Mouse (Mus musculus): ENCODE results near the gene Slc30a1. TPM values are rescaled to one million over a fixed set of nuclear protein-coding genes. Genes with fewer than 3 reads are reported as not detected.
A peak's percentile ranks its signal among the peaks of the same experiment; 100 is the strongest.

Slc30a1 gene
- total RNA-seq, 2 experiments from 2014 or later = 5.8 to 6.4 TPM

DNA sequence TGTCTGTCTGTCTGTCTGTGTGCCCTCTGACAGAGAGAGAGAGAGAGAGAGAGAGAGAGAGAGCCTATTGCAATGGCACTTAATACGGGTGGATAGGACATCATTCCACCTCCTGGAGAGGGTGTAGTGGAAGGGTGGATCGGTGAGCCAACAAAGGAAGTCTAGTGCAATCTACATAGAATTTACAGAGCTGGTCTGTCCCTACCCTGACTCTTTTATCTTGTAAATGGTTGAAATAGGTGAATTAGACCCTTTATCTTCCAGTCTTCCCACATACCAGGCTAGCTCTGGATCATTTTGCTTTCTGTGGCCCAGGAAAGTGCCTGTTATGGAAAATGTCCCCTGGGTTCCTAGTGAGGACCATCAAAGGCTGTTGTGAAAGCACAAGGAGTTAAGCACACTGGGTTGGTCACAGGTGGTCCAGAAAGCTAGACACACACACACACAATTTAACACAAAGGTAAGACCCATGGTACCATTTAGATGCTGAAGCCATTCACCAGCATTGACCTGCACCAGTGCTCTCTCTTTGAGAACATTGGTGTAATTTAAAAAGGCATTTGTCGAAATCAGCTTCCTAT is 24.0 kb downstream of the Slc30a1 start:
- DNase-seq = no peak
- no peak for TF ChIP-seq CTCF (IDR thresholded peaks at IDR 0.05)
- Histone ChIP-seq H3K4me3 (no peak overlapping the region), H3K27ac (no peak overlapping the region)
- intact Hi-C loops (cut with DNase I) = no loop called here

DNA sequence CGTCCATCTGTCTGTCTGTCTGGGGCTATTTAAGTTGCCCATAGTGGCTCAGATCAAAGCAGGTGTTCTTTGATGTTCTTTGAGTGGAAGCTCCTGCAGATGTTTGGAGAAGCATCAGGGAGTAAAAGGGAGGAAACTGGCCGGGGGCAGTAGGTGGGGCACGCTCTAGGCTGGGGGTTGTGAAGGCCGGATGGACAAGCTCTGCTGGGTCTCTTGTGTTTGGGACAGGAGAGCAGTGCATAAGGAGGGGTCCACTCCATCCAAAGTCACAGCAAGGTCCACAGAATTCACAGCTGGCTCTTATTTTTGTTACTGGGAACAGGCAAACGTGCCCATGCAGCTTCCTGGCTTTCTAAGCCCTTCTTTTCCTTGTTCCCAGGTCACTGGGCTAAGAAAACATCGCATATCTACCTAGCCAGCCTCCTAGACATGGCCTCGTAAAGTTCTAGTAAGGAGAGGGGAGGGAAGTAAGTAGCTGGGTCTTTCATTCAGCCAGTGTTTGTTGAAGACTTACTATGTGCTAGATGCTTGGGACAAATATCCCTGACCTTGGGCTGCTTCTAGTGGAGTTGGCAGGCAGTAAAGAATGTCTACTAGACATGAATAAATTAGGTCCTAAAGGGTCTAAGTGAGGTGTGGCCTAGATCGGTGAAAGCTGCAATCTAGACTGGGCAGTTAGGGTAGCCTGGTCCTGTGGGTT is 25.9 kb downstream of the Slc30a1 start:
- intact Hi-C loops (cut with DNase I) = no loop called here
- Histone ChIP-seq H3K27ac (no peak overlapping the region), H3K4me3 (no peak overlapping the region)
- no peak for TF ChIP-seq CTCF (IDR thresholded peaks at IDR 0.05)
- DNase-seq = peak; percentile 11

GRCm38 (mm10) chr1:191932986-191933632 is 26.5 kb downstream of the Slc30a1 start:
- Histone ChIP-seq H3K4me3 (no peak overlapping the region), H3K27ac (no peak overlapping the region)
- intact Hi-C loops (cut with DNase I) = no loop called here
- TF ChIP-seq CTCF (IDR thresholded peaks at IDR 0.05) = no peak
- DNase-seq = peak; percentile 0

GRCm38 (mm10) chr1:191943638-191944037 is 37.1 kb downstream of the Slc30a1 start:
- intact Hi-C loops (cut with DNase I) = no loop called here
- H3K4me3 ChIP-seq = no peak overlapping the region
- DNase-seq = peak; percentile 7
- TF ChIP-seq CTCF (IDR thresholded peaks at IDR 0.05) = no peak
- peak overlapping the region; percentile 38; the same call in 1 of the 2 replicates for H3K27ac ChIP-seq

GRCm38 (mm10) chr1:191945341-191945740 is 38.8 kb downstream of the Slc30a1 start:
- intact Hi-C loops (cut with DNase I) = no loop called here
- Histone ChIP-seq H3K4me3 (no peak overlapping the region), H3K27ac (peak overlapping the region; percentile 59; the same call in 1 of the 2 replicates)
- TF ChIP-seq CTCF (IDR thresholded peaks at IDR 0.05) = no peak
- DNase-seq = peak; percentile 11

GRCm38 (mm10) chr1:191945756-191946155 is 39.2 kb downstream of the Slc30a1 start:
- intact Hi-C loops (cut with DNase I) = no loop called here
- no peak for TF ChIP-seq CTCF (IDR thresholded peaks at IDR 0.05)
- no peak overlapping the region for H3K4me3 ChIP-seq
- DNase-seq = peak; percentile 17
- H3K27ac ChIP-seq = peak overlapping the region; percentile 59

DNA sequence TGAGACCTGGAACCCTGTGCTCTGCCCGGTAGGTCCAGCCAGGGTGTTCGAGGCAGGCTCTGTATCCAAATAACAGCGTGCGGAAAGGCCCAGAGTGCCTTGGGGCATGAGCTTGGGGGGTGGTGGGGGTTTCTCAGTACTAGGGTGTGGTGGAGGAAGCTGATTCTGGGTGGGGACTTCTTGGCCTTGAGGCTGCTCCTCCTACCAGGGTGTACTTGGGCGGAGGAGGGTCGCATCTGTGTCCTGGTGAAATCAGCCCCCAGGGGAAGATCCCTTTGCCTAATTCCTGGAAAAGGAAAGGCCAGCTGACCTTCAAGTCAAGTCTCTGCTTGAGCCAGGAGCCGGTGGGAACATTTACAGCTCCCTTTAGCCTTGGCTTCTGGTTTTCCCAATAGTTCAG is 39.7 kb downstream of the Slc30a1 start:
- peak; percentile 42 for DNase-seq
- intact Hi-C loops (cut with DNase I) = no loop called here

DNA sequence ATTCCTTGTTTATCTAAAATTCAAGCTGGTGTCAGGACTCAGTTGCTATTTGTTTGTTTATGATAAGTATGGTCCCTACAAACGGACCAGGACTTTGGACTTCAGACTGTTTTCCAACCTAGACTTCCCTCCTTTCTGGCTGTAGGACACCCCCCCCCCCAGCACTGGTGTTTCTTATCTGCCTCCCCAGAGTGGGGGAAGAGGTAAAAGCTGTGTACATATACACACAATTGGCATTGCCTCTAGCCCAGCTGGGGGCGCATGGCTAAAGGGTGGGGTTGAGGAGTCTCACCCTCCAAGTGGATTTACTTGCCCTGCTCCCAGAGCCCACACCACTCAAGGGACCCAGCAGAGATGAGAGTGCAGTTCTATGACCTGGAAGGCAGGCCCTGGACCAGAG is 40.3 kb downstream of the Slc30a1 start:
- TF ChIP-seq CTCF (IDR thresholded peaks at IDR 0.05) = no peak
- Histone ChIP-seq H3K4me3 (no peak overlapping the region), H3K27ac (peak overlapping the region; percentile 59)
- intact Hi-C loops (cut with DNase I) = no loop called here
- peak; percentile 8 for DNase-seq

More for the DNA sequence above, 39.7 kb downstream of the Slc30a1 start:
- peak overlapping the region; percentile 59 for H3K27ac ChIP-seq
- H3K4me3 ChIP-seq = no peak overlapping the region
- no peak for TF ChIP-seq CTCF (IDR thresholded peaks at IDR 0.05)

GRCm38 (mm10) chr1:191947796-191948195 is 41.2 kb downstream of the Slc30a1 start:
- H3K4me3 ChIP-seq = no peak overlapping the region
- TF ChIP-seq CTCF (IDR thresholded peaks at IDR 0.05) = no peak
- DNase-seq = no peak
- intact Hi-C loops (cut with DNase I) = no loop called here
- H3K27ac ChIP-seq = no peak overlapping the region

- Histone ChIP-seq H3K4me3 (no peak overlapping the region), H3K27ac (no peak overlapping the region)
- intact Hi-C loops (cut with DNase I) = no loop called here
- DNase-seq = no peak
- TF ChIP-seq CTCF (IDR thresholded peaks at IDR 0.05) = no peak
These were observed 42.0 kb downstream of the Slc30a1 start for GRCm38 (mm10) chr1:191948600-191948999.

DNA sequence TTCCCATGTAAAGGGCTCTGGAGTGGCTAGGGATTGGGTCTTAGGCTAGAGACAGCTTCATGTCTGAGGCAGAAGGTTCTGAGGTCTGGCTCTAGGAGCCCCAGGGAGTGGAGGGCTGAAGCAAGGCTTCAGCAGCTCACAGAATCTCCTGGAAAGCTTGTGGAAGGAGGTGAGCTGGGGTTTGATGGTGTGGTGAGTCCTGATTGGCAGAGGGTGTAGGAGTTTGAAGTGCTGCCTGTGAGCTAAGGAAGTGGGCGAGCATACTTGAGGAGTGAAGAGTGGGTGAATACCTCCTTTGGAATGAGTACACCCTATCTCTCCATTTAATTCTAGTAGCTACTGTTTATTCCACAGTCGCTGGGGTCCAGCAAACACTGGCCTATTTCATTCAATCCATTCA is 44.0 kb downstream of the Slc30a1 start:
- intact Hi-C loops (cut with DNase I) = no loop called here
- DNase-seq = peak; percentile 2
- no peak for TF ChIP-seq CTCF (IDR thresholded peaks at IDR 0.05)
- no peak overlapping the region for H3K4me3 ChIP-seq
- no peak overlapping the region for H3K27ac ChIP-seq

GRCm38 (mm10) chr1:191952733-191953335 is 46.3 kb downstream of the Slc30a1 start:
- Histone ChIP-seq H3K4me3 (no peak overlapping the region), H3K27ac (no peak overlapping the region)
- intact Hi-C loops (cut with DNase I) = no loop called here
- DNase-seq = no peak
- TF ChIP-seq CTCF (IDR thresholded peaks at IDR 0.05) = no peak

DNA sequence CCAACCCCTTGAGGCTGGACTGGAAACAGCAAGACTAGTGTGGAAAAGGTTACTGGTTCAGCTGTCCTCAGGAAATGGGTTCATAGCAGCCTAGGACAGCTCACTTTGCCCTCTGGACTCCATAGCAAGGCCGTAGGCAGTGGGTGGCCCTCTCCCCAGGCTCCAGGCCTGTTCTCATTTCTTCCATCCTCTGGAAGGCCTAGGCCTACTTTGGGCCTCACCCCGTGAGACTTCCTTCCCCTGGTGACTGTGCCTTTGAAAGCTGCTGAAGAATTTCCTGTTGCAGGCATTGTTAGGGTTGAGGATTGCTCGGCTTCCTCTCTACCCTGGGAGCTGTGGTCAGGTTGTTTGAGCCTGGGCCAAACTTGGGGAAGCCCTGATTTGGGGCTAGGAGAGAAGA is 48.5 kb downstream of the Slc30a1 start:
- DNase-seq = peak; percentile 38
- no peak for TF ChIP-seq CTCF (IDR thresholded peaks at IDR 0.05)
- no peak overlapping the region for H3K4me3 ChIP-seq
- intact Hi-C loops (cut with DNase I) = no loop called here
- peak overlapping the region; percentile 88 for H3K27ac ChIP-seq

All from gastrocnemius, adult 2 months (tissue).